Mouse (Mus musculus) embryonic facial prominence, embryonic 12.5 days (tissue): ENCODE data around the gene Rpl36al. TPM values are rescaled to one million over a fixed set of nuclear protein-coding genes. Genes with fewer than 3 reads are reported as not detected.

Experiments
- ATAC-seq: fragments of 200-750 bp; cut with Nextera tagmentation; 2 replicates; pipeline ENCODE4 v1.8.0; 2017; ENCODE audit not compliant: insufficient number of reproducible peaks, insufficient read depth, low FRiP score, low TSS enrichment
- H3K27ac ChIP-seq: fragments of 300-500 bp; sonication (generic); 2 replicates; pipeline ENCODE4 v1.5.1; 2016; ENCODE audit warnings: mild to moderate bottlenecking
- H3K27me3 ChIP-seq: fragments of 300-500 bp; sonication (generic); 2 replicates; pipeline ENCODE4 v1.6.1; 2016; ENCODE audit warnings: mild to moderate bottlenecking, moderate library complexity
- H3K36me3 ChIP-seq: fragments of 300-500 bp; sonication (generic); 2 replicates; pipeline ENCODE4 v1.6.1; 2016; ENCODE audit warnings: mild to moderate bottlenecking
- H3K4me1 ChIP-seq: fragments of 300-500 bp; sonication (generic); 2 replicates; pipeline ENCODE4 v1.6.1; 2016
- H3K4me2 ChIP-seq: fragments of 300-500 bp; sonication (generic); replicated peaks from 2 replicates; pipeline ENCODE4 v1.6.1; 2016; ENCODE audit warnings: mild to moderate bottlenecking, moderate library complexity
- H3K4me3 ChIP-seq: fragments of 300-500 bp; sonication (generic); 2 replicates; pipeline ENCODE4 v1.5.1; 2016; ENCODE audit warnings: mild to moderate bottlenecking
- H3K9ac ChIP-seq: fragments of 300-500 bp; sonication (generic); 2 replicates; pipeline ENCODE4 v1.6.1; 2016; ENCODE audit warnings: mild to moderate bottlenecking, moderate library complexity
- H3K9me3 ChIP-seq: fragments of 300-500 bp; sonication (generic); 2 replicates; pipeline ENCODE4 v1.6.1; 2016; ENCODE audit warnings: mild to moderate bottlenecking, moderate library complexity
- WGBS: fragments of 180-500 bp; shearing (Covaris S2); methylation state at CpG from one replicate; pipeline ENCODE4 v1.1.7; 2016; 5-methylcytosine and 5-hydroxymethylcytosine counted together
- polyA plus RNA-seq: library from polyadenylated mRNA; unstranded; fragments of >200 nt; fragmentation: Nextera tagmentation; extraction: Ambion mirVana; gene quantifications from 2 replicates; pipeline ENCODE4 v1.2.1, GENCODE M21; 2016

Gene Rpl36al
- polyA plus RNA-seq, 1 experiment from 2014 or later: 491 TPM

- Histone ChIP-seq H3K9ac (no peak overlapping the region), H3K4me1 (peaks cover 15% of the 10 kb centered on the region), H3K27me3 (no peaks in the 10 kb centered on the region), H3K9me3 (no peaks in the 10 kb centered on the region), H3K36me3 (peaks cover 28% of the 10 kb centered on the region), H3K4me2 (no peak overlapping the region), H3K4me3 (no peak overlapping the region), H3K27ac (no peak overlapping the region)
- 90% methylated on average over 9 of the region's 9 CpGs for WGBS
- ATAC-seq: no peak
These were observed 6.2 kb upstream of the Rpl36al start for GRCm38 (mm10) chr12:69190074-69190473.

DNA sequence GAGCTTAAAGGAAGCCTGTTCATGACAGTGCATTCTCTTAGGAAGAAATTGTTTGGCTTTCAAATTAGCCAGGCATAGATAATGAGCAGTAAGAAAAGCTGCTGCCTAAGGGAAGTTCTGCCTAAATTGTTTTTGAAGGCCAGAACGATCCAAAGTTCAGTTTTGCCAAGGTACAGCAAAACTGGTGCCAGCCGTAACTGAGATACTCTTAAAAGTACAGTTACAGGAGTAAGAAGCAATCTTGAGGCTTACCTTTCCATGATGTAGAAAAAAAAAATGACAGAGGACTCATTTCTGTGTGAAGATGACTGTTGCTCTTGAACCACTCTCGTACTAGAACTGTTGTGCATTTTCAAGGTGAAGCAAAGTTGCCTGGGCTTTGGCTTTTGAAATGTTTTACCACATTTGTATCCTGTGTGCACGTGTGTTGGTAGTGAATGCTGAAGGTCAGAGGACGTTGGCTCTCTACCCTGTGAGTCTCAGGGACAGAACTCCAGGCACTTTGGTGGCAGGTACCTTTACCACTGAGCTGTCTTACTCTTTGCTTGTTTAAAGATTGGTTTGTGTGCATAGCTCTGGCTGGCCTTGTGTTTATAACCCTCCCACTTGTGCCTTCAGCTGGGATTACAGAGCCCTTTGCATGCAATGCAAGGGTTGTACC is 3.1 kb upstream of the Rpl36al start:
- no peak overlapping the region for H3K4me2 ChIP-seq
- no peak overlapping the region for H3K4me3 ChIP-seq
- WGBS: 70% methylated on average over 5 of the region's 5 CpGs
- H3K4me1 ChIP-seq: peaks cover 18% of the 10 kb centered on the region
- no peak for ATAC-seq
- no peaks in the 10 kb centered on the region for H3K9me3 ChIP-seq
- peaks cover 28% of the 10 kb centered on the region for H3K36me3 ChIP-seq
- no peak overlapping the region for H3K9ac ChIP-seq
- H3K27ac ChIP-seq: no peak overlapping the region
- H3K27me3 ChIP-seq: no peaks in the 10 kb centered on the region

GRCm38 (mm10) chr12:69185371-69185770 is 1.5 kb upstream of the Rpl36al start:
- ATAC-seq: no peak

DNA sequence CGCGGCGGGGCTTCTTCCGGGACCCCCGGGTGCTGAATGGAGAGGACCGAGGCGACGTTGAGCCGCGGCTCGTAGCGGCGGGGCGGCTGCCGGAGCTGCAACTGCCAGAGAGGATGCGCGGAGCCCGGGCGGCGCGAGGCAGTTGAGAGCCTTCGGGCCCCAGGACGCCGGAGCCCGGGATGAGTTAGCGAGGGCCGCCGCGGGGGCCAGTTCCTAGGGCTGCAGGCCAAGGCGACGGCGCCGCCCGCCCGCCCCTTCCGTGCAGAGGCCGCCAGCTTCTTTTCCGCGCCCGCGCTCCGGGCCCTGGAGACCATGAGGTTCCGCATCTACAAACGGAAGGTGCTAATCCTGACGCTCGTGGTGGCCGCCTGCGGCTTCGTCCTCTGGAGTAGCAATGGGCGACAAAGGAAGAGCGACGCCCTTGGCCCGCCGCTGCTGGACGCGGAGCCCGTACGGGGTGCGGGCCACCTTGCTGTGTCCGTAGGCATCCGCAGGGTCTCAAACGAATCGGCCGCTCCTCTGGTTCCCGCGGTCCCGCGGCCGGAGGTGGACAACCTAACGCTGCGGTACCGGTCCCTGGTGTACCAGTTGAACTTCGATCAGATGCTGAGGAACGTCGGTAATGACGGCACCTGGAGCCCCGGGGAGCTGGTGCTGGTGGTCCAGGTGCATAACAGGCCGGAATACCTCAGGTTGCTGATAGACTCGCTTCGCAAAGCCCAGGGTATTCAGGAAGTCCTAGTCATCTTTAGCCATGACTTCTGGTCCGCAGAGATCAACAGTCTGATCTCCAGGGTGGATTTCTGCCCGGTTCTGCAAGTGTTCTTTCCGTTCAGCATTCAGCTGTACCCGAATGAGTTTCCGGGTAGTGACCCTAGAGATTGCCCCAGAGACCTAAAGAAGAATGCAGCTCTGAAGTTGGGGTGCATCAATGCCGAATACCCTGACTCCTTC is 736 bp upstream of the Rpl36al start:
- H3K27me3 ChIP-seq: no peaks in the 10 kb centered on the region
- peak overlapping the region; percentile 89 for H3K9ac ChIP-seq
- peaks cover 18% of the 10 kb centered on the region for H3K4me1 ChIP-seq
- H3K36me3 ChIP-seq: peaks cover 22% of the 10 kb centered on the region; the same call in 1 of the 2 replicates
- H3K4me2 ChIP-seq: peak overlapping the region; percentile 89
- peak overlapping the region; percentile 91 for H3K4me3 ChIP-seq
- peak; percentile 43; the same call in 1 of the 2 replicates for ATAC-seq
- H3K27ac ChIP-seq: peak overlapping the region; percentile 89
- no peaks in the 10 kb centered on the region for H3K9me3 ChIP-seq
- 2% methylated on average over 85 of the region's 86 CpGs for WGBS

More at GRCm38 (mm10) chr12:69185371-69185770, 1.5 kb upstream of the Rpl36al start:
- Histone ChIP-seq H3K36me3 (peaks cover 29% of the 10 kb centered on the region), H3K4me2 (peak overlapping the region; percentile 89), H3K27me3 (no peaks in the 10 kb centered on the region), H3K4me3 (peak overlapping the region; percentile 91), H3K27ac (no peak overlapping the region), H3K9me3 (no peaks in the 10 kb centered on the region), H3K9ac (peak overlapping the region; percentile 89), H3K4me1 (peaks cover 18% of the 10 kb centered on the region)
- 77% methylated on average over 7 of the region's 7 CpGs for WGBS

DNA sequence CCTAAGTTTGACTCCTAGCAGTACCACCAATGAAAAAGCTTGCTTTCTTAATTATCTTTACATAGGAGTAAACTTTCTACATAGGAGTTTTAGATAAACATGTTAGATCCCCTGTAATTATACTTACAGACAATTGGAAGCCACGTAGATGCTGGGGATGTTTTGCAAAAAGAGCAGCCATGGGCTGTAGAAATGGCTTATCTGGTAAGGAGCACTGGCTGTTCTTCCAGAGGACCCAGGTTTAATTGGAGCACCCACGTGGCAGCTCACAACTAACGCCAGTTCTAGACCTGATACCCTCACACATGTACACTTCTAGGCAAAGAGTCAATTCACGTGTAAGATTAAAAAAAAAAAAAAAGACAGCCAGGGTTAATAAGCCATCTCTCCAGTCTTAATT is 2.1 kb downstream of the Rpl36al start:
- Histone ChIP-seq H3K4me3 (no peak overlapping the region), H3K27ac (no peak overlapping the region), H3K9me3 (no peaks in the 10 kb centered on the region), H3K9ac (no peak overlapping the region), H3K36me3 (peaks cover 14% of the 10 kb centered on the region), H3K4me1 (peaks cover 12% of the 10 kb centered on the region), H3K27me3 (no peaks in the 10 kb centered on the region), H3K4me2 (no peak overlapping the region)
- ATAC-seq: no peak
- WGBS: 87% methylated on average over 4 of the region's 4 CpGs

DNA sequence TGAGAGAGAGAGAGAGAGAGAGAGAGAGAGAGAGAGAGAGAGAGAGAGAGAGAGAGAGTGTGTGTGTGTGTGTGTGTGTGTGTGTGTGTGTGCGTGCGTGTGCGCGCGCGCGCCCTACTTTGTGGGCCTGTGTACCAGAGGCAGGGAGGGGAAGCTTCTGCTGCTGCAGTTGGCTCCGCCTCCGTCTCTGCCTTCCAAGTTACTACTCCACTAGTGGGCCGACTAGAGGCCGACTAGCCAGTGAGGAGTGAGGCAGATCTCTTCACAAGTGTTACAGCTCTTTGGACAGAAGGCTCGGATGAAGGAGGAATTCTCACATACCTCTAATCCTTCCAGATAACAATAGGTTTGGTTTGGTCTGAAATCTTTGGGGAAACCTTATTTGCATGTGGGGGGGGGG is 4.5 kb downstream of the Rpl36al start:
- Histone ChIP-seq H3K4me3 (no peak overlapping the region), H3K27me3 (no peaks in the 10 kb centered on the region)

DNA sequence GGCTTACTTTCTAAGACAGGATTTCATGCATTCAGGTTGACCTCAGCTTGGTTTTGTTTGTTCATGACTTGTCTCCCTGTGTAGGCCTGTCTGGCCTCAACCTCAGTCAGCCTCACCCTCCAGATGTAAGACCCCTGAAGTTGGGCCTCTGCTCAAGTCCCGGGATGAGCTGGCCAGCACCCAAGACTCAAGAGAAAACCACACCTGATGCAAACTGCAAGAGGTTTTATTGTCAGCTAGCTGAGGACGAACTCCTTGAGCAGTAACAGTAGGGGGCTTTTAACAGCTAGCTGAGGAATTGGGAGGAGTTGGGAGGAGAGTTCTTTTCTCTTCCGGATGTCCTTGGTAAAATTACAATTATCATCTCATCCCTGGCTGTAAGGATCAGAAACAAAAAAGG is 6.4 kb downstream of the Rpl36al start:
- Histone ChIP-seq H3K4me2 (no peak overlapping the region), H3K4me1 (no peaks in the 10 kb centered on the region), H3K4me3 (no peak overlapping the region), H3K27me3 (no peaks in the 10 kb centered on the region), H3K9ac (no peak overlapping the region), H3K36me3 (peaks cover 41% of the 10 kb centered on the region), H3K27ac (no peak overlapping the region), H3K9me3 (no peaks in the 10 kb centered on the region)
- no peak for ATAC-seq
- 79% methylated on average over 3 of the region's 3 CpGs for WGBS

More for the DNA sequence above, 4.5 kb downstream of the Rpl36al start:
- Histone ChIP-seq H3K36me3 (peaks cover 30% of the 10 kb centered on the region), H3K4me1 (no peaks in the 10 kb centered on the region), H3K9ac (no peak overlapping the region), H3K27ac (no peak overlapping the region), H3K9me3 (no peaks in the 10 kb centered on the region), H3K4me2 (no peak overlapping the region)
- 59% methylated on average over 8 of the region's 12 CpGs for WGBS
- ATAC-seq: no peak

DNA sequence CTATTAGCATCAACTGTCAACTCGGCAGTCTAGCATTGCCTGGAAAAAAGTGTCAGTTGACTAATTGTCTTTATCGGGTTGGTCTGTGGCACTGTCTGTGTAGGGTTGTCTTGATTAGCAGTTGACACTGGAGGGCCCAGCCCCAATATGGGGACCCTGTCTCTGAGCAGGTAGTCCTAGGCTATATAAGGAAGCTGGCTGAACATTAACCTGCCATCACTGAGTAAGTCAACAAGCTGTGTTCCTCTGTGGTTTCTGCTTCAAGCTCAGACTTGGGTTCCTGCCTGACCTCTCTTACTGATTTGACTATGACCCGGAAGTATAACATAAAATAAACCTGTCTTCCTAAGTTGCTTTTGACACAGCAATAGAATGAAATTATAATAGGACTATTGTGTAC is 7.9 kb downstream of the Rpl36al start:
- Histone ChIP-seq H3K27ac (no peak overlapping the region), H3K9ac (no peak overlapping the region), H3K36me3 (peaks cover 33% of the 10 kb centered on the region), H3K27me3 (no peaks in the 10 kb centered on the region), H3K4me3 (no peak overlapping the region), H3K4me1 (no peaks in the 10 kb centered on the region), H3K4me2 (no peak overlapping the region), H3K9me3 (no peaks in the 10 kb centered on the region)
- WGBS: 96% methylated on average over 3 of the region's 3 CpGs
- no peak for ATAC-seq

- Histone ChIP-seq H3K4me3 (no peak overlapping the region), H3K9ac (no peak overlapping the region), H3K27me3 (no peaks in the 10 kb centered on the region), H3K9me3 (no peaks in the 10 kb centered on the region), H3K4me1 (0 out of 2 replicates have a peak, but pooled peaks cover 5% of the 10 kb centered on the region), H3K27ac (no peak overlapping the region), H3K36me3 (peaks cover 31% of the 10 kb centered on the region), H3K4me2 (no peak overlapping the region)
- no peak for ATAC-seq
- WGBS: 92% methylated on average over 2 of the region's 2 CpGs
These were observed 12.6 kb downstream of the Rpl36al start for GRCm38 (mm10) chr12:69171307-69171706.

GRCm38 (mm10) chr12:69168461-69169106 is 15.3 kb downstream of the Rpl36al start, which contains the start of gene Lrr1:
Gene Lrr1, plus strand, starts transcription at chr12:69168814.
- H3K36me3 ChIP-seq: peaks cover 9% of the 10 kb centered on the region; the same call in 1 of the 2 replicates
- H3K27ac ChIP-seq: peak within 1 kb of the TSS; percentile 51; the same call in 1 of the 2 replicates
- H3K4me2 ChIP-seq: peak within 1 kb of the TSS; percentile 77
- no peaks in the 10 kb centered on the region for H3K9me3 ChIP-seq
- no peaks in the 10 kb centered on the region for H3K27me3 ChIP-seq
- peak within 1 kb of the TSS; percentile 75 for H3K4me3 ChIP-seq
- whole genome bisulfite sequencing: under 1% methylated on average over 40 of the region's 40 CpGs
- peak; percentile 85 for ATAC-seq
- peak within 1 kb of the TSS; percentile 65 for H3K9ac ChIP-seq
- H3K4me1 ChIP-seq: 0 out of 2 replicates have a peak, but pooled peaks cover 5% of the 10 kb centered on the region
